Mouse (Mus musculus) liver, adult (tissue): Measurements from ENCODE around the gene G6pdx.

ENCODE experiments used
- GATA4 ChIP-seq: IDR thresholded peaks from 2 replicates; pipeline ENCODE4 v1.6.1; 2014; ENCODE audit warnings: mild to moderate bottlenecking, low read length; ENCODE audit not compliant: insufficient replicate concordance

The G6pdx gene

DNA sequence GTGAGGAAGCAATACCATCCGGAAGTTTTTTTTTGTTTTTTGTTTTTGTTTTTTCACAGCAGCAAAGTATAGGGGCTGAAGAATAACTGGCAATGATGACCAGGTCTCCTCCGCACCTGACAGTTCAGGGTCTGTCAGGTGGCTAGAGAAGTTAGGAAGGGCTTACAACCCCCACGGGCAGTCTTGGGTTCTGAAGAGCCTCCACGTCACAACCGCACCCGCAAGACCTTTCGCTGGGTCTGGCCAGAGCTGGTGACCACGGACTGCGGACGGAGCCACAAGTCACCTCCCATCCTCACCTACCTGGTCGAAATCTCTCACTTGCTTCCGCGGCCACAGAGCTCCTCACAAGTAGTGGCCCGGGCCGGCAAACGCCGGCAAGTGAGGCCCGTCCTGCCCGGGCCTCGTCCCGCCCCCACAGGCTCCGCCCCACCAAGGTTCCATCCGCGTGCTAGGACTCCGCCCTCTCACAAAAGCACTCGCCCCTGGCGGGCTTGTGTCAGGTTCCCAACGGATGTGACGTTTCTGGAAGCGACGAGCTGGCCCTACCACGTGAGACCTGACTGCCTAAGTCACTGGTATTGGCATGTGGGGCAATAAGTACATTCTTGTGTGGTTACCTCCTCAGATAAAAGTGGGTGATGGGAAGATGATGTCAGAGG is 56.0 kb downstream of the G6pdx start, which contains the start of the genes Ubl4a and Slc10a3:
Ubl4a (minus strand) TSS at position 331 of the 662 bp plus-strand sequence.
Slc10a3 (minus strand) TSS at position 462 of the 662 bp plus-strand sequence.
- no peak for TF ChIP-seq GATA4

DNA sequence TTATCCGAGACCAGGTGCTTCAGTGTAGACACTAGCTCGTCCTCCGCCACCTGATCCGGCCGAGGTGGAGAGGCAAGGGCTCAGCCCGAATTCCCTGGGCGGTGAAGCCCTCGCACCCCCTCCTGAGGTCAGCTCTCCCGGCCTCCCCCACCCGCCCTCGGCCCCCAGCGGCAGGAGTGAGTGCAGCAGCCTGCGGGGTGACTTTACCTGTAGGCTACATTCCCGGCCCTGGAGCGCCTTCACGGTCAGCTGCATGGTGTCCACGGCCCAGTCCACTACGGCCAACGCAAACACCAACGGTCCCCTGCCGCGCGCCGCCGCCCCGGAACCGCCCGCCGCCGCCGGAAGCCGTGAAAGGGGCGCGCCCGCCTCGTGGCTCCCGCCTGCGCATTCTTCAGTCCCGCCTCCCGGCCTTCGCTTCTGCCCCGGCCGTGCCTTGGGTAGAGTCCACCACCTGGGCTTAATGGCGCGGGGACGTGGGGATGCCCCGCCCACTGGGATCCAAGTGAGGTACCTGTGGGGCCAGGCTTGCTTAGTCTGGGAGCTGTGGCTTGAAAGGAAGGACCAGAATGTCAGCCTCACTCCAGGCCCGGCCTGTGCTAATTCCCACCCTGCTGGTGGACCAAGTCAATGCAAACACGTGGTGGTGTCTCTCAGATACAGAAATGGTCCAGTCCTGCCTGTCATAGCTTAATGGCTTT is 60.6 kb downstream of the G6pdx start:
- no peak for TF ChIP-seq GATA4

GRCm38 (mm10) chrX:74367512-74367911 is 61.5 kb downstream of the G6pdx start:
- TF ChIP-seq GATA4 = no peak
